Mouse (Mus musculus) thymus, adult 2 months (tissue): ENCODE results near the gene Srf.

Experiments
- CTCF ChIP-seq: fragments of 200-500 bp; IDR thresholded peaks from 2 replicates; pipeline ENCODE4 v1.5.1; 2012; ENCODE audit warnings: mild to moderate bottlenecking, control low read depth, low read length, moderate library complexity, borderline replicate concordance; ENCODE audit not compliant: control insufficient read depth, poor library complexity, insufficient read depth; ENCODE audit errors: extremely low read depth
- POLR2A ChIP-seq: fragments of 200-500 bp; IDR thresholded peaks from 2 replicates; pipeline ENCODE4 v1.6.1; 2012; ENCODE audit warnings: mild to moderate bottlenecking, low read length, control low read depth, moderate library complexity; ENCODE audit not compliant: control insufficient read depth, poor library complexity, insufficient read depth; ENCODE audit errors: extremely low read depth

- no peak for TF ChIP-seq CTCF
- no peak for TF ChIP-seq POLR2A
Measured at GRCm38 (mm10) chr17:46598963-46599362, 43.0 kb upstream of the Srf start.
